Mouse (Mus musculus): ENCODE results near the gene Bckdhb. TPM values are rescaled to one million over a fixed set of nuclear protein-coding genes. Genes with fewer than 3 reads are reported as not detected.
"Not testable (repeated sequence)": the region's sequence is repeated elsewhere in the genome, so short reads cannot be mapped to it uniquely, and the experiment has no call there.

The Bckdhb gene
- total and polyA plus RNA-seq, 3 experiments: 58.2 to 118 (median 97.5) TPM

- H3K79me2 ChIP-seq (replicated peaks; ENCODE audit: control insufficient read depth, insufficient read depth, low read length): no peaks in the 10 kb centered on the region
- DNase-seq: no peak
- no peaks in the 10 kb centered on the region; the same call in 1 of the 2 replicates for H3K36me3 ChIP-seq (ENCODE audit: control insufficient read depth, insufficient read depth, low read length)
- H3K27me3 ChIP-seq (ENCODE audit: control insufficient read depth, insufficient read depth, low read length): no peaks in the 10 kb centered on the region
- no peak overlapping the region for H3K9ac ChIP-seq (ENCODE audit: low read depth, low read length)
- H3K4me1 ChIP-seq (ENCODE audit: control insufficient read depth, insufficient read depth, low read length): no peaks in the 10 kb centered on the region
- intact Hi-C loops (cut with DNase I): no loop called here
- H3K4me3 ChIP-seq: peak overlapping the region; percentile 86
- TF ChIP-seq CTCF (IDR thresholded peaks at IDR 0.05) (no peak), POLR2A (IDR thresholded peaks at IDR 0.05; ENCODE audit: insufficient read depth, low read depth, low read length) (no peak), EP300 (IDR thresholded peaks at IDR 0.05; ENCODE audit: insufficient read depth, low read depth, low read length) (no peak)
- WGBS: 85% methylated on average over 5 of the region's 5 CpGs
- H3K27ac ChIP-seq: peak overlapping the region; percentile 72; the same call in 1 of the 2 replicates
Observed at GRCm38 (mm10) chr9:83924356-83924755, 589 bp upstream of the Bckdhb start.

GRCm38 (mm10) chr9:83925688-83926041 lies 720 bp downstream of the Bckdhb start:
- intact Hi-C loops (cut with DNase I): loop anchor here (5.0 kb wide), 1 partner anchor 93 kb away; the partner anchor contains the start of gene Ttk
- Histone ChIP-seq H3K27ac (peak overlapping the region; percentile 72; the same call in 1 of the 2 replicates), H3K4me1 (ENCODE audit: control insufficient read depth, insufficient read depth, low read length) (no peaks in the 10 kb centered on the region), H3K9ac (ENCODE audit: low read depth, low read length) (no peak overlapping the region), H3K36me3 (ENCODE audit: control insufficient read depth, insufficient read depth, low read length) (no peaks in the 10 kb centered on the region; the same call in 1 of the 2 replicates), H3K4me3 (peak overlapping the region; percentile 86), H3K27me3 (ENCODE audit: control insufficient read depth, insufficient read depth, low read length) (no peaks in the 10 kb centered on the region), H3K79me2 (replicated peaks; ENCODE audit: control insufficient read depth, insufficient read depth, low read length) (no peaks in the 10 kb centered on the region)
- peak in 1 of 2 experiments; percentile 6 for DNase-seq
- WGBS: 61% methylated on average over 4 of the region's 4 CpGs
- no peak for TF ChIP-seq POLR2A (IDR thresholded peaks at IDR 0.05; ENCODE audit: insufficient read depth, low read depth, low read length)
- no peak for TF ChIP-seq CTCF (IDR thresholded peaks at IDR 0.05)
- no peak for TF ChIP-seq EP300 (IDR thresholded peaks at IDR 0.05; ENCODE audit: insufficient read depth, low read depth, low read length)

GRCm38 (mm10) chr9:83926302-83926701 lies 1.4 kb downstream of the Bckdhb start:
- 83% methylated on average over 5 of the region's 5 CpGs for WGBS
- no peaks in the 10 kb centered on the region; the same call in 1 of the 2 replicates for H3K36me3 ChIP-seq (ENCODE audit: control insufficient read depth, insufficient read depth, low read length)
- H3K79me2 ChIP-seq (replicated peaks; ENCODE audit: control insufficient read depth, insufficient read depth, low read length): no peaks in the 10 kb centered on the region
- DNase-seq: no peak
- no peaks in the 10 kb centered on the region for H3K27me3 ChIP-seq (ENCODE audit: control insufficient read depth, insufficient read depth, low read length)
- no peak for TF ChIP-seq CTCF (IDR thresholded peaks at IDR 0.05)
- H3K27ac ChIP-seq: no peak overlapping the region
- no peak overlapping the region for H3K4me3 ChIP-seq
- no peaks in the 10 kb centered on the region for H3K4me1 ChIP-seq (ENCODE audit: control insufficient read depth, insufficient read depth, low read length)
- no peak overlapping the region for H3K9ac ChIP-seq (ENCODE audit: low read depth, low read length)
- intact Hi-C loops (cut with DNase I): loop anchor here (5.0 kb wide), 1 partner anchor 94 kb away; the partner anchor contains the start of gene Ttk

GRCm38 (mm10) chr9:83939501-83939900 lies 14.6 kb downstream of the Bckdhb start:
- H3K4me3 ChIP-seq; H3K79me2 ChIP-seq (replicated peaks; ENCODE audit: control insufficient read depth, insufficient read depth, low read length); H3K36me3 ChIP-seq (ENCODE audit: control insufficient read depth, insufficient read depth, low read length); H3K9ac ChIP-seq (ENCODE audit: low read depth, low read length); DNase-seq; intact Hi-C loops (cut with DNase I); H3K27me3 ChIP-seq (ENCODE audit: control insufficient read depth, insufficient read depth, low read length); H3K4me1 ChIP-seq (ENCODE audit: control insufficient read depth, insufficient read depth, low read length); H3K27ac ChIP-seq: not testable (repeated sequence)

- 91% methylated on average over 3 of the region's 3 CpGs for WGBS
- TF ChIP-seq CTCF (IDR thresholded peaks at IDR 0.05): no peak
- TF ChIP-seq EP300 (IDR thresholded peaks at IDR 0.05; ENCODE audit: insufficient read depth, low read depth, low read length): no peak
- no peak for TF ChIP-seq POLR2A (IDR thresholded peaks at IDR 0.05; ENCODE audit: insufficient read depth, low read depth, low read length)
- intact Hi-C loops (cut with DNase I): no loop called here
Observed at GRCm38 (mm10) chr9:83940016-83940415, 15.1 kb downstream of the Bckdhb start.

GRCm38 (mm10) chr9:83940537-83941363 lies 15.8 kb downstream of the Bckdhb start:
- Histone ChIP-seq H3K9ac (ENCODE audit: low read depth, low read length) (no peak overlapping the region), H3K4me1 (ENCODE audit: control insufficient read depth, insufficient read depth, low read length) (no peaks in the 10 kb centered on the region), H3K4me3 (no peak overlapping the region), H3K79me2 (replicated peaks; ENCODE audit: control insufficient read depth, insufficient read depth, low read length) (no peaks in the 10 kb centered on the region), H3K36me3 (ENCODE audit: control insufficient read depth, insufficient read depth, low read length) (no peaks in the 10 kb centered on the region; the same call in 1 of the 2 replicates), H3K27me3 (ENCODE audit: control insufficient read depth, insufficient read depth, low read length) (no peaks in the 10 kb centered on the region), H3K27ac (no peak overlapping the region)
- TF ChIP-seq POLR2A (IDR thresholded peaks at IDR 0.05; ENCODE audit: insufficient read depth, low read depth, low read length) (no peak), CTCF (IDR thresholded peaks at IDR 0.05) (no peak), EP300 (IDR thresholded peaks at IDR 0.05; ENCODE audit: insufficient read depth, low read depth, low read length) (no peak)
- DNase-seq: no peak
- intact Hi-C loops (cut with DNase I): no loop called here
- 82% methylated on average over 9 of the region's 9 CpGs for WGBS

More at GRCm38 (mm10) chr9:83940016-83940415, 15.1 kb downstream of the Bckdhb start:
- no peak overlapping the region for H3K4me3 ChIP-seq
- H3K27ac ChIP-seq: no peak overlapping the region
- H3K9ac ChIP-seq (ENCODE audit: low read depth, low read length): no peak overlapping the region
- no peak for DNase-seq
- H3K4me1 ChIP-seq (ENCODE audit: control insufficient read depth, insufficient read depth, low read length): no peaks in the 10 kb centered on the region
- no peaks in the 10 kb centered on the region for H3K79me2 ChIP-seq (replicated peaks; ENCODE audit: control insufficient read depth, insufficient read depth, low read length)
- no peaks in the 10 kb centered on the region for H3K27me3 ChIP-seq (ENCODE audit: control insufficient read depth, insufficient read depth, low read length)
- no peaks in the 10 kb centered on the region; the same call in 1 of the 2 replicates for H3K36me3 ChIP-seq (ENCODE audit: control insufficient read depth, insufficient read depth, low read length)

Data from heart, adult 2 months (tissue).